Mouse (Mus musculus): ENCODE measurements around the gene Pibf1. TPM values are rescaled to one million over a fixed set of nuclear protein-coding genes. Genes with fewer than 3 reads are reported as not detected.

The Pibf1 gene
- polyA plus RNA-seq, 1 experiment from 2014 or later: 17.2 TPM

- ATAC-seq: no peak
- 83% methylated on average over 2 of the region's 2 CpGs for WGBS
- Histone ChIP-seq H3K9me3 (replicated peaks; ENCODE audit: control insufficient read depth, low read length, poor library complexity, severe bottlenecking) (no peaks in the 10 kb centered on the region), H3K4me3 (ENCODE audit: low read depth, low read length) (no peak overlapping the region), H3K9ac (ENCODE audit: low read depth, low read length) (no peak overlapping the region), H3K36me3 (ENCODE audit: control insufficient read depth, insufficient read depth, low read length) (no peaks in the 10 kb centered on the region), H3K4me1 (ENCODE audit: control insufficient read depth, insufficient read depth, low read length) (no peaks in the 10 kb centered on the region), H3K27ac (ENCODE audit: low read length) (no peak overlapping the region), H3K27me3 (ENCODE audit: control insufficient read depth, insufficient read depth, low read depth, low read length) (no peaks in the 10 kb centered on the region), H3K4me2 (ENCODE audit: low read length) (no peak overlapping the region)
These were observed 29.8 kb downstream of the Pibf1 start for GRCm38 (mm10) chr14:99129050-99129449.

- Histone ChIP-seq H3K27ac (ENCODE audit: low read length) (no peak overlapping the region), H3K4me2 (ENCODE audit: low read length) (no peak overlapping the region), H3K9ac (ENCODE audit: low read depth, low read length) (no peak overlapping the region), H3K36me3 (ENCODE audit: control insufficient read depth, insufficient read depth, low read length) (no peaks in the 10 kb centered on the region), H3K9me3 (replicated peaks; ENCODE audit: control insufficient read depth, low read length, poor library complexity, severe bottlenecking) (no peaks in the 10 kb centered on the region), H3K4me3 (ENCODE audit: low read depth, low read length) (no peak overlapping the region), H3K27me3 (ENCODE audit: control insufficient read depth, insufficient read depth, low read depth, low read length) (no peaks in the 10 kb centered on the region), H3K4me1 (ENCODE audit: control insufficient read depth, insufficient read depth, low read length) (no peaks in the 10 kb centered on the region)
- WGBS: 92% methylated on average over 2 of the region's 2 CpGs
- ATAC-seq: no peak
These were observed 34.8 kb downstream of the Pibf1 start for GRCm38 (mm10) chr14:99134048-99134447.

- 86% methylated on average over 9 of the region's 9 CpGs for WGBS
- Histone ChIP-seq H3K27ac (ENCODE audit: low read length) (no peak overlapping the region), H3K4me2 (ENCODE audit: low read length) (no peak overlapping the region), H3K9me3 (replicated peaks; ENCODE audit: control insufficient read depth, low read length, poor library complexity, severe bottlenecking) (no peaks in the 10 kb centered on the region), H3K4me3 (ENCODE audit: low read depth, low read length) (no peak overlapping the region), H3K4me1 (ENCODE audit: control insufficient read depth, insufficient read depth, low read length) (no peaks in the 10 kb centered on the region), H3K9ac (ENCODE audit: low read depth, low read length) (no peak overlapping the region), H3K36me3 (ENCODE audit: control insufficient read depth, insufficient read depth, low read length) (no peaks in the 10 kb centered on the region), H3K27me3 (ENCODE audit: control insufficient read depth, insufficient read depth, low read depth, low read length) (no peaks in the 10 kb centered on the region)
- ATAC-seq: no peak
These were observed 36.5 kb downstream of the Pibf1 start for GRCm38 (mm10) chr14:99135761-99136160.

- Histone ChIP-seq H3K36me3 (ENCODE audit: control insufficient read depth, insufficient read depth, low read length) (no peaks in the 10 kb centered on the region), H3K4me2 (ENCODE audit: low read length) (no peak overlapping the region), H3K4me3 (ENCODE audit: low read depth, low read length) (no peak overlapping the region), H3K27me3 (ENCODE audit: control insufficient read depth, insufficient read depth, low read depth, low read length) (no peaks in the 10 kb centered on the region), H3K9ac (ENCODE audit: low read depth, low read length) (no peak overlapping the region), H3K4me1 (ENCODE audit: control insufficient read depth, insufficient read depth, low read length) (no peaks in the 10 kb centered on the region), H3K9me3 (replicated peaks; ENCODE audit: control insufficient read depth, low read length, poor library complexity, severe bottlenecking) (no peaks in the 10 kb centered on the region), H3K27ac (ENCODE audit: low read length) (no peak overlapping the region)
- no peak for ATAC-seq
- WGBS: 94% methylated on average over 16 of the region's 16 CpGs
These were observed 37.1 kb downstream of the Pibf1 start for GRCm38 (mm10) chr14:99136297-99136696.

- ATAC-seq: no peak
- Histone ChIP-seq H3K4me1 (ENCODE audit: control insufficient read depth, insufficient read depth, low read length) (no peaks in the 10 kb centered on the region), H3K27me3 (ENCODE audit: control insufficient read depth, insufficient read depth, low read depth, low read length) (no peaks in the 10 kb centered on the region), H3K9ac (ENCODE audit: low read depth, low read length) (no peak overlapping the region), H3K27ac (ENCODE audit: low read length) (no peak overlapping the region), H3K9me3 (replicated peaks; ENCODE audit: control insufficient read depth, low read length, poor library complexity, severe bottlenecking) (no peaks in the 10 kb centered on the region), H3K36me3 (ENCODE audit: control insufficient read depth, insufficient read depth, low read length) (no peaks in the 10 kb centered on the region), H3K4me2 (ENCODE audit: low read length) (no peak overlapping the region), H3K4me3 (ENCODE audit: low read depth, low read length) (no peak overlapping the region)
- WGBS: 92% methylated on average over 2 of the region's 2 CpGs
These were observed 40.8 kb downstream of the Pibf1 start for GRCm38 (mm10) chr14:99140036-99140435.

GRCm38 (mm10) chr14:99141786-99142633, 42.8 kb downstream of the Pibf1 start:
- Histone ChIP-seq H3K27ac (ENCODE audit: low read length) (no peak overlapping the region), H3K4me2 (ENCODE audit: low read length) (no peak overlapping the region), H3K4me3 (ENCODE audit: low read depth, low read length) (no peak overlapping the region), H3K9me3 (replicated peaks; ENCODE audit: control insufficient read depth, low read length, poor library complexity, severe bottlenecking) (no peaks in the 10 kb centered on the region), H3K36me3 (ENCODE audit: control insufficient read depth, insufficient read depth, low read length) (no peaks in the 10 kb centered on the region), H3K4me1 (ENCODE audit: control insufficient read depth, insufficient read depth, low read length) (no peaks in the 10 kb centered on the region), H3K9ac (ENCODE audit: low read depth, low read length) (no peak overlapping the region), H3K27me3 (ENCODE audit: control insufficient read depth, insufficient read depth, low read depth, low read length) (no peaks in the 10 kb centered on the region)
- WGBS: 16% methylated on average over 15 of the region's 15 CpGs
- ATAC-seq: peak; percentile 94

- 59% methylated on average over 1 of the region's 1 CpGs for WGBS
- Histone ChIP-seq H3K27me3 (ENCODE audit: control insufficient read depth, insufficient read depth, low read depth, low read length) (no peaks in the 10 kb centered on the region), H3K9me3 (replicated peaks; ENCODE audit: control insufficient read depth, low read length, poor library complexity, severe bottlenecking) (no peaks in the 10 kb centered on the region), H3K36me3 (ENCODE audit: control insufficient read depth, insufficient read depth, low read length) (peaks cover 6% of the 10 kb centered on the region), H3K4me2 (ENCODE audit: low read length) (no peak overlapping the region), H3K4me1 (ENCODE audit: control insufficient read depth, insufficient read depth, low read length) (no peaks in the 10 kb centered on the region), H3K9ac (ENCODE audit: low read depth, low read length) (no peak overlapping the region), H3K4me3 (ENCODE audit: low read depth, low read length) (no peak overlapping the region), H3K27ac (ENCODE audit: low read length) (no peak overlapping the region)
- no peak for ATAC-seq
These were observed 47.6 kb downstream of the Pibf1 start for GRCm38 (mm10) chr14:99146841-99147240.

- Histone ChIP-seq H3K4me2 (ENCODE audit: low read length) (no peak overlapping the region), H3K27ac (ENCODE audit: low read length) (no peak overlapping the region), H3K4me1 (ENCODE audit: control insufficient read depth, insufficient read depth, low read length) (no peaks in the 10 kb centered on the region), H3K27me3 (ENCODE audit: control insufficient read depth, insufficient read depth, low read depth, low read length) (no peaks in the 10 kb centered on the region), H3K9me3 (replicated peaks; ENCODE audit: control insufficient read depth, low read length, poor library complexity, severe bottlenecking) (no peaks in the 10 kb centered on the region), H3K36me3 (ENCODE audit: control insufficient read depth, insufficient read depth, low read length) (peaks cover 8% of the 10 kb centered on the region), H3K9ac (ENCODE audit: low read depth, low read length) (no peak overlapping the region), H3K4me3 (ENCODE audit: low read depth, low read length) (no peak overlapping the region)
- ATAC-seq: no peak
- WGBS: 96% methylated on average over 4 of the region's 4 CpGs
These were observed 53.5 kb downstream of the Pibf1 start for GRCm38 (mm10) chr14:99152683-99153082.

- ATAC-seq: peak; percentile 66; the same call in 1 of the 2 replicates
- H3K27ac ChIP-seq (ENCODE audit: low read length): no peak overlapping the region
- 39% methylated on average over 6 of the region's 6 CpGs for WGBS
These were observed 60.7 kb downstream of the Pibf1 start for GRCm38 (mm10) chr14:99159940-99160339.

More at GRCm38 (mm10) chr14:99159940-99160339, 60.7 kb downstream of the Pibf1 start:
- H3K36me3 ChIP-seq (ENCODE audit: control insufficient read depth, insufficient read depth, low read length): no peaks in the 10 kb centered on the region
- no peak overlapping the region for H3K4me2 ChIP-seq (ENCODE audit: low read length)
- H3K9me3 ChIP-seq (replicated peaks; ENCODE audit: control insufficient read depth, low read length, poor library complexity, severe bottlenecking): no peaks in the 10 kb centered on the region
- no peaks in the 10 kb centered on the region for H3K27me3 ChIP-seq (ENCODE audit: control insufficient read depth, insufficient read depth, low read depth, low read length)
- H3K9ac ChIP-seq (ENCODE audit: low read depth, low read length): no peak overlapping the region
- H3K4me3 ChIP-seq (ENCODE audit: low read depth, low read length): no peak overlapping the region
- H3K4me1 ChIP-seq (ENCODE audit: control insufficient read depth, insufficient read depth, low read length): peaks cover 3% of the 10 kb centered on the region; the same call in 1 of the 2 replicates
